Mouse (Mus musculus): Measurements from ENCODE around the gene Pick1. TPM values are rescaled to one million over a fixed set of nuclear protein-coding genes. Genes with fewer than 3 reads are reported as not detected.

The Pick1 gene
- total RNA-seq (2023) = 24.8 TPM

GRCm38 (mm10) chr15:79229058-79229821, at the start of gene Pick1, which contains the start of gene Gm49486:
Gene Pick1, plus strand, starts transcription at chr15:79229173.
Gene Gm49486, plus strand, starts transcription at chr15:79229391.

GRCm38 (mm10) chr15:79254661-79255060, 25.7 kb downstream of the Pick1 start, which contains the start of gene Slc16a8:
Gene Slc16a8, minus strand, starts transcription at chr15:79254761.

GRCm38 (mm10) chr15:79285399-79285798, 56.4 kb downstream of the Pick1 start, which contains the start of gene Baiap2l2:
Gene Baiap2l2, minus strand, starts transcription at chr15:79285537.

Other genes with a start within 250 kb of the Pick1 start
- gene H1f0, start 200.7 kb upstream of the Pick1 start, total RNA-seq (2023) = 5.8 TPM
- not detected for gene Galr3, start 187.3 kb upstream of the Pick1 start, total RNA-seq (2023)
- 27.3 TPM for gene Ankrd54, start 166.3 kb upstream of the Pick1 start, total RNA-seq (2023)
- 118 TPM for gene Eif3l, start 154.0 kb upstream of the Pick1 start, total RNA-seq (2023)
- gene Micall1, start 120.3 kb upstream of the Pick1 start, total RNA-seq (2023) = 65.1 TPM
- 44.4 TPM for gene Polr2f, start 88.2 kb upstream of the Pick1 start, total RNA-seq (2023)
- gene 1700088E04Rik, start 87.9 kb upstream of the Pick1 start, total RNA-seq (2023) = not detected
- gene Sox10, start 63.9 kb upstream of the Pick1 start, total RNA-seq (2023) = not detected
- 0.92 TPM for gene Gm49486, start 218 bp downstream of the Pick1 start, total RNA-seq (2023)
- gene Slc16a8, start 25.6 kb downstream of the Pick1 start, total RNA-seq (2023) = not detected
- 0.65 TPM for gene Baiap2l2, start 56.4 kb downstream of the Pick1 start, total RNA-seq (2023)
- gene Pla2g6, start 99.2 kb downstream of the Pick1 start, total RNA-seq (2023) = 11.3 TPM
- gene Maff, start 117.4 kb downstream of the Pick1 start, total RNA-seq (2023) = 211 TPM
- gene Tmem184b, start 174.4 kb downstream of the Pick1 start, total RNA-seq (2023) = 41.9 TPM
- gene Csnk1e, start 226.4 kb downstream of the Pick1 start, total RNA-seq (2023) = 73.7 TPM